Mouse (Mus musculus) liver, adult 2 months (tissue): ENCODE results near the gene Frmd6. TPM values are rescaled to one million over a fixed set of nuclear protein-coding genes. Genes with fewer than 3 reads are reported as not detected.
A peak's percentile ranks its signal among the peaks of the same experiment; 100 is the strongest.

Experiments
- DNase-seq: peaks from one replicate; pipeline ENCODE4 v3.0.0-alpha.2; 2011; ENCODE audit warnings: low read depth, low spot score; ENCODE audit errors: extremely low read depth
- H3K27ac ChIP-seq: fragments of 200-500 bp; replicated peaks from 2 replicates; pipeline ENCODE4 v1.5.1; 2012; ENCODE audit warnings: low read depth, mild to moderate bottlenecking, control low read depth, inconsistent platforms, low read length; ENCODE audit not compliant: insufficient read depth
- H3K27me3 ChIP-seq: fragments of 200-500 bp; 2 replicates; pipeline ENCODE4 v1.6.1; 2012; ENCODE audit warnings: mild to moderate bottlenecking, moderate library complexity, low read length, inconsistent platforms; ENCODE audit not compliant: control insufficient read depth, insufficient read depth
- H3K36me3 ChIP-seq: fragments of 200-500 bp; 2 replicates; pipeline ENCODE4 v1.6.1; 2012; ENCODE audit warnings: low read length, inconsistent platforms; ENCODE audit not compliant: control insufficient read depth, insufficient read depth
- H3K4me1 ChIP-seq: fragments of 200-500 bp; 2 replicates; pipeline ENCODE4 v1.6.1; 2011; ENCODE audit warnings: low read length; ENCODE audit not compliant: control insufficient read depth, insufficient read depth
- H3K4me3 ChIP-seq: fragments of 200-500 bp; 2 replicates; pipeline ENCODE4 v1.5.1; 2011; ENCODE audit warnings: low read depth, mild to moderate bottlenecking, control low read depth, low read length, moderate library complexity; ENCODE audit not compliant: insufficient read depth
- H3K79me2 ChIP-seq: fragments of 200-500 bp; 2 replicates; pipeline ENCODE4 v1.6.1; 2012; ENCODE audit warnings: inconsistent platforms, mild to moderate bottlenecking, low read length, moderate library complexity; ENCODE audit not compliant: control insufficient read depth, insufficient read depth
- H3K9ac ChIP-seq: fragments of 200-500 bp; 2 replicates; pipeline ENCODE4 v1.6.1; 2012; ENCODE audit warnings: low read depth, mild to moderate bottlenecking, control low read depth, inconsistent platforms, low read length
- CTCF ChIP-seq: fragments of 200-500 bp; IDR thresholded peaks from 2 replicates; pipeline ENCODE4 v1.5.1; 2011; ENCODE audit warnings: low read depth, low read length, control low read depth
- POLR2A ChIP-seq: fragments of 200-500 bp; IDR thresholded peaks from 2 replicates; pipeline ENCODE4 v1.6.1; 2011; ENCODE audit warnings: low read length, control low read depth; ENCODE audit not compliant: insufficient read depth; ENCODE audit errors: extremely low read depth
- WGBS: fragments of 180-500 bp; shearing (Covaris S2); methylation state at CpG from one replicate; pipeline ENCODE4 v1.1.7; 2018; 5-methylcytosine and 5-hydroxymethylcytosine counted together
- polyA plus RNA-seq: library from polyadenylated mRNA; depleted of rRNA; stranded (reverse); fragments of >200 nt; gene quantifications from 2 replicates; pipeline ENCODE4 v1.2.3, GENCODE M21; 2012
- total RNA-seq: library from RNA; depleted of rRNA; stranded (reverse); fragments of >200 nt; gene quantifications from 2 replicates; pipeline ENCODE4 v1.2.3, GENCODE M21; 2014

Gene Frmd6
- total and polyA plus RNA-seq, 2 experiments = 1.4 to 3.0 TPM

GRCm38 (mm10) chr12:70877926-70878710 lies 52.8 kb downstream of the Frmd6 start:
- Histone ChIP-seq H3K4me1 (no peaks in the 10 kb centered on the region), H3K27ac (no peak overlapping the region), H3K36me3 (no peaks in the 10 kb centered on the region; the same call in 1 of the 2 replicates), H3K79me2 (no peaks in the 10 kb centered on the region), H3K4me3 (no peak overlapping the region), H3K27me3 (no peaks in the 10 kb centered on the region), H3K9ac (no peak overlapping the region)
- 94% methylated on average over 20 of the region's 20 CpGs for WGBS
- TF ChIP-seq CTCF = no peak
- TF ChIP-seq POLR2A = no peak
- DNase-seq = no peak

- Histone ChIP-seq H3K36me3 (no peaks in the 10 kb centered on the region; the same call in 1 of the 2 replicates), H3K27ac (no peak overlapping the region), H3K9ac (no peak overlapping the region), H3K4me1 (no peaks in the 10 kb centered on the region), H3K4me3 (no peak overlapping the region), H3K79me2 (no peaks in the 10 kb centered on the region), H3K27me3 (no peaks in the 10 kb centered on the region)
- WGBS = 75% methylated on average over 9 of the region's 9 CpGs
- no peak for DNase-seq
- TF ChIP-seq CTCF = no peak
- TF ChIP-seq POLR2A = no peak
Measured at GRCm38 (mm10) chr12:70880396-70880975, 55.2 kb downstream of the Frmd6 start.

- WGBS = 67% methylated on average over 12 of the region's 12 CpGs
- peak; percentile 12 for DNase-seq
Measured at GRCm38 (mm10) chr12:70881340-70881739, 56.0 kb downstream of the Frmd6 start.

GRCm38 (mm10) chr12:70881854-70882253 lies 56.5 kb downstream of the Frmd6 start:
- 84% methylated on average over 4 of the region's 4 CpGs for WGBS
- no peak for DNase-seq

More at GRCm38 (mm10) chr12:70881340-70881739, 56.0 kb downstream of the Frmd6 start:
- Histone ChIP-seq H3K4me3 (no peak overlapping the region), H3K27me3 (no peaks in the 10 kb centered on the region), H3K4me1 (no peaks in the 10 kb centered on the region), H3K9ac (no peak overlapping the region), H3K27ac (no peak overlapping the region), H3K79me2 (no peaks in the 10 kb centered on the region), H3K36me3 (no peaks in the 10 kb centered on the region; the same call in 1 of the 2 replicates)
- no peak for TF ChIP-seq CTCF
- no peak for TF ChIP-seq POLR2A

GRCm38 (mm10) chr12:70883141-70883540 lies 57.8 kb downstream of the Frmd6 start:
- 95% methylated on average over 14 of the region's 14 CpGs for WGBS
- Histone ChIP-seq H3K9ac (no peak overlapping the region), H3K27ac (no peak overlapping the region), H3K4me1 (no peaks in the 10 kb centered on the region), H3K27me3 (no peaks in the 10 kb centered on the region), H3K4me3 (no peak overlapping the region), H3K79me2 (no peaks in the 10 kb centered on the region), H3K36me3 (no peaks in the 10 kb centered on the region; the same call in 1 of the 2 replicates)
- DNase-seq = no peak
- TF ChIP-seq POLR2A (no peak), CTCF (no peak)

More at GRCm38 (mm10) chr12:70881854-70882253, 56.5 kb downstream of the Frmd6 start:
- Histone ChIP-seq H3K27me3 (no peaks in the 10 kb centered on the region), H3K79me2 (no peaks in the 10 kb centered on the region), H3K4me1 (no peaks in the 10 kb centered on the region), H3K27ac (no peak overlapping the region), H3K36me3 (no peaks in the 10 kb centered on the region; the same call in 1 of the 2 replicates), H3K9ac (no peak overlapping the region), H3K4me3 (no peak overlapping the region)
- no peak for TF ChIP-seq CTCF
- no peak for TF ChIP-seq POLR2A

- WGBS = 96% methylated on average over 7 of the region's 7 CpGs
- Histone ChIP-seq H3K9ac (no peak overlapping the region), H3K4me3 (no peak overlapping the region), H3K27me3 (no peaks in the 10 kb centered on the region), H3K79me2 (no peaks in the 10 kb centered on the region), H3K27ac (no peak overlapping the region), H3K4me1 (no peaks in the 10 kb centered on the region), H3K36me3 (no peaks in the 10 kb centered on the region; the same call in 1 of the 2 replicates)
- TF ChIP-seq POLR2A = no peak
- no peak for TF ChIP-seq CTCF
- DNase-seq = no peak
Measured at GRCm38 (mm10) chr12:70884113-70884512, 58.8 kb downstream of the Frmd6 start.
